Mouse (Mus musculus) regulatory T cell (primary cell): ENCODE measurements at regions not wholly inside any gene's neighbourhood (a gene's known extent, or its start where the extent isn't known, plus 50 kb on each side); places are given as distances from the start of the nearest gene placed in this dataset.

ENCODE experiments used
- in situ Hi-C: fragments of 300-600 bp; cut with MboI, MseI; formaldehyde crosslinking; loops from one replicate; pipeline ENCODE4 v1.15.1; 2025; ENCODE audit warnings: high pct_unique_total_duplicates

DNA sequence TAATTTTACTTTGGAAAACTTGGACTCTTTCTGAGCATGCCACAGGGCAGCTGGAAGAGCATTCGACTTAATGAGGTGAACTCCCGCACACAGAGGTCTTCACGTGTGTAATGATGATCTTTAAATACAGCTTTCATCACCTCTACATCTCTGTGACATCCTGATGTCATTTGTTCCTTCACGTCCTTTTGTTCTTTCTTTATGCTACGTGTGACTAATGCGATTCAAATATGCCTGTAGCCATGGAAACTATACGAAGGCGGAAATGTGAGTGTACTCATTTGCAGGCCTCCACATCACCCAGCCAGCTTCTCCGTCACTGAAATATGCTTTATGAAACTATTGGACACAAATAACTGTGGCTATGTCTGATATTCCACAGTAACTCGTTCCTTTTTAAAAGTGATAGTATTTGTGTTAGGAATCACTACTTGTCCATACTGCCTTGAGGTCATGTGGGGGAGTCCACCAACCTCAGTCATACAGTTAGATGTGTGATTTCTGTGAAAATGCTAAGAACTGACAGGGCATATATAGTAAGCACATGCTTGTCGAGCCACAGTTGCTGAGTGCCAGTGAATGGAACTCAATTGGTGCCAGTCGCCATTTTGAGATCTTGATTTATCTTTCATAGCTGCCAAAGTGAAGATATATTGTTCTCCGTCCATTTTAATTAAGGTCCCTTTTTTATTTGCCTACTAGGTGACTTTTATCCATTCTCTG lies 145.9 kb downstream of the Plk2 start:
- in situ Hi-C loops, result no loop called here

DNA sequence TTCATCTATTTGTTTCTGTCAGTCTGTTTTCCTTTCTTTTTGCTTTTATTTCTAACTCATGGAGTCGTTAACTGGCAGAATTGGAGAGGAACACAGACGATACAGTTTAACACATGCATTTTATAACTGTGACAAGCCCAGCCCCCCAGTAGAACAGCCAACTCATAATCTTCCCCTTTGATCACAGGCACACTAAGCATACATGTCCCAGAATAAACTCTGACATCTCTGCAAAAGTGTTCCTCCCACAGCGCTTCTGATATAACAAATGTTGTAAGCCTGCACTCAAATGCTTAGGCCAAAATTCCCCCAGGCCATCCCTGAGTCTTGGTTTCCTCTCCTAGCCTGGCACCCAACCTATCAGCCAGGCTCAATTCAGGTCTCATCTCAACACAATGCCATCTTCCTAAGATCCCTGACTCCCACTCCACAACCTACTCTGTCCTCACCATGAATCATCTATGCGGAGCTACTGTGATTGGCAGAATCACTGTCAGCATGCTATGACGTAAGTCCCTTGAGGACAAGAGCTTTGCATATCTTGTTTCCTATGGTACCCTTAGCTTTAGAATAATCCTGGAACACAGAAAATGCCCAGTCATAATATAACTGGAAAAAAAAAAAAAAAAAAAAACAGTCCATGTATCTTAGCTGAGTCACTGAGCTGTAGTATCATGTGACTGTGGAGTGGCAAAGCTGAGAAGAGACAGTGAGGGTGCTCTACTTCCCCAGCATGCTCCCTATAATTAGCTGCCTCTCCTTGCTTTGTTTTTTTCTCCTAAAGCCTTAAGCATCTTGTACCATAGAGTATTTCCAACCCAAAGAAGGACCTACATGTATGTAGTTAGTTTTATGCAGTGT lies 146.7 kb downstream of the Plk2 start:
- in situ Hi-C loops, result no loop called here

DNA sequence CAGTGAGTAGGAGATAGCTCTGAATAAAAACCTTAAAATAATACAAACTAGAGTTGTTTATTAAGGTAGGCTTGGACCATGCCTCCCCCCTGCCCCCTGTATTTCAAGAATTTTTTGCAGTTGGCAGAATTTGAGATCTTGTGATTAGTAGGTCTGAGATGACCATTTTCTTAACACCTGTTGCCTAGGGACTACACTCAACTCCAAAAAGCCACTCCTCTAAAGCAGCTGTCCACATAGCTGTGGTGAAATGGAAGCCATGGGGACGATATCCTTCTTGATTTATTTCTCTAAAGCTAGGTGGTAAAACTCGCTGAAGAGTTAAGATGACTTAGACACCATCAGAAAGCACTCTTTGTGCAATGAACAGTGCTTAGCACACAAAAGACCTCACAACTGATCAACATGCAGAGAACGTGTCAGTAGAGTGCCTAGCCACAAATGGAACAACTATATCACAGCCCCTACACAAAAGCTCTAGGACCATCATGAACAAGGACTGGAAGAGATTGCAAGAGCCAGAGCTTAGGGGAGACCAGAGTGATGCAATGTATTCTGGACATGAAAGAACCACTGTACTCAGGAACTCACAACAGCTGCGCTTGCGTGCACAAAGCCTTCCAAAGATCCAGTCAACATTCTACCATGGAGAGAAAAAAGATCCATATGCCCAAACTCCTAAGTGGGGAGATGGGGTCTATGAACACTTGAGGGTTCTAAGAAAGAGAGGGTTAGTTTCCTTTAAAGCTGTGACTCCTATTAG lies 147.6 kb downstream of the Plk2 start:
- in situ Hi-C loops, result no loop called here

DNA sequence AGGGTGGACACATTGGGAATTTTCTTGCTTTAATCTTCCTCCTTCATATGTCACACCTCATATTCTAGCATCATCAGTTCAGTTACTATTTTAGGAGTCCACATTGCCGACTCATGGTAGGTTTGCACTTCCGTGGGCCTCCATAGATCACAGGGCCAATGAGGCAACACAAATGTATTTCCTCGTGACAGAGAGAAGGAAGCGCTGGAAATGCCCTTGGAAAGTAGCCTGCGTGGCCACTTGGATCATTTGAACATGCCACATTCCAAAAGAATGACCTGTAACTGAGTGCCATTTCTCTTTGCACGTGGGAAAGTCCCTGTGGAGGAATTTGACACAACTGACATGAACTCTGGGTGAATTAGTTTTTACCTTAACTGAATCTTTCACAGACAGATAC lies 150.6 kb downstream of the Plk2 start:
- in situ Hi-C loops, result no loop called here

DNA sequence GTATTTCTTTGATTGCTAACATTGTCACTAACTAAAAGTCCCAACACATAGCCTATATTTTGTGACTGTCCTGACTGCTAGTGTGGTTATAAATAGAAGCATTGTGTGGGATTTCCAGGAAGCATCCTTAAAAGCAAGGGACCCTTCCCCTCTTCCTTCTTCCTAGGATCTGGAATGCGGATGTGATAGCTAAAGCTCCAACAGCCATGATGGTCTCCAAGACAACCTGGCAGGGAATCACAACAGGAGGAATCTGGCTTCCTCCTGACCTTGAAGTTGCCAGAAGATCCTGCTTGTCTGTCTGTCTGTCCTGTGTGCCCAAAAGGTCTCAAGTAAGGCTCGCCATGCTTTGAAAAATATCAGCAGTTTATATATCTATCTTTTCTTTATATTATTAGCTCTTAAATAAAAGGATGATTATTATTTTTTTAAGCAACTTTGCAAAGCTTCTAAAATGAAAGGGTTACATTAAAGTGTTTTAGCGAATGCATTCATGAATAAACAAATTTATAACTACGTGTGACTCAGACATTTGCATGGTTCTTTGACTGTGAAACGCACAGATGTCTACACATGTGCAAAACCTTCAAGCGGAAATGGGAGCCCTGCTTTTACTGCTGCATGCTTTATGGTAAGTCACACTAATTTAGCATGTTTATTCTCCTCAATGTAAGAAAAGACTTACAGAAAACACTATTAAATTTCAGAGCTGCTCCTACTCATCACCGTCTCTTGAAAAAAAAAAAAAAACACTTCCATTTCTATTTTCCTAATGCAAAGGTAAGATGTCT lies 160.9 kb downstream of the Plk2 start:
- in situ Hi-C loops, result no loop called here

DNA sequence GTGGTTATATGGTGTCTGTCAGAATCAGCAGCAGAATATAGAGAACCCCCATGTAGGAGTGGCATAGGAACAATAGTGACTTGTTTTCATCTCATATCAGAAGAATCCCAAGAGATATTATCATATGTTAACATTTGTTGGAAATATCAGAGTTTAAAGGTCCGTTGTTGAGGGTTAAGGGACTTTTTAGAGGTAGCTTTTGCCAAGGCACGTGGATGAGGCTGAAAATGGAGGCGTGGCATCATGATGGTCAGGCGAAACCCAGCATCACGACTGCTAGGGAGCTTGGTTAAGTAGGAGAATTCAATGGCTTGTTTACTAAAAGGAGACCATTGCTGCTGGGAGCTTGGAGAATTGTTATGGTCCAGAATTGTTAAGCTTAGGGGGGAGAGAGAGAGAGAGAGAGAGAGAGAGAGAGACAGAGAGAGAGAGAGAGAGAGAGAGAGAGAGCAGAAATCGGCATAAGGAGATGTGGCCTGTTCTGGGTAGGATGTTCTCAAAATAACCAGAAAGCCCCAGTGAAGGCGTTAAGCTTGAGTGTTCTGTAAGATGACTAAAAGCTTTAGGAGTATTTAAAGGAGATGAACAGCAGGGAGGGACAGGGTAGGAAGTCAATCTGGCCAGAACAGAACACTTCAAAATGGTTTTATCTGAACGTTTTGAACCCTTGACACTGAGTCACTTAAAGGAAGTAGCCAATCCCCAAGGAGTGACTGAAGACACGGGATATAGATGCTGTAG lies 161.7 kb downstream of the Plk2 start:
- in situ Hi-C loops, result no loop called here

DNA sequence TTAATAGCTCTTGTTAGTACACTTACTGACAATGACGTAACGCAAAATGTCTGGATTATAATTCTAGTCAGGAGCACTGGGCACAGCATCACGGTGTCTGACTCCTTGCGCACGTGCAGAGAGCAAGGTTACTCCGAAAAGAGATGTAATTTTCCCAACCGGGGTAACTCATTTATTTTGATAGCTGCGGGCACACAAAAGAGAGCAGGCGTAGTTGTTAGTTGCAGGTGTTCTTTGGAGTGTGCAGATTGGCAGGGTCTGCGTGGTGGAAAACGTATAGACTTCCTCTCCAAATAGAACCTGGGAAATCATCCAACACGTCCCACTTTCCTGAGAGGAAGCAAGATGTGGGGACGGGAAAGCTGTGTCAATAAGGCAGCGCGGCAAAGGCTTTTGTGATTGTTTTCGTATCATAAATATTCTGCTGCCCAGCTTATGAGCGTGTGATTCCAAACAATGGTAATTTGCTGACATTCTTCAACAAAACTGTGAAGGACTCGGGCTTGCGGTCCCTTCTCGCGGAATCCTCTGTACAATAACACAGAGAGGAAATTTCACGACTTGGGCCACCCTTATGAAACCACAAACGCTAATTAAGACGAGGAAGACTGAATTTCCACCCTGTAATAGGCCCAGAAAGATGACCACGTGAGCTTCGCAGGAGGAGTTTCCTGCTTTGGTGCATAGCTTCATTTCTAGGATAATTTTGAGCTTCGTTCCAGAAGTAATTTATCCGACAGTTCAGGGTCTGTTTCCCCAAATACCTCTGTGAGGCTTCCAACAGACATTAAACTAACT lies 163.3 kb downstream of the Plk2 start:
- in situ Hi-C loops, result no loop called here

DNA sequence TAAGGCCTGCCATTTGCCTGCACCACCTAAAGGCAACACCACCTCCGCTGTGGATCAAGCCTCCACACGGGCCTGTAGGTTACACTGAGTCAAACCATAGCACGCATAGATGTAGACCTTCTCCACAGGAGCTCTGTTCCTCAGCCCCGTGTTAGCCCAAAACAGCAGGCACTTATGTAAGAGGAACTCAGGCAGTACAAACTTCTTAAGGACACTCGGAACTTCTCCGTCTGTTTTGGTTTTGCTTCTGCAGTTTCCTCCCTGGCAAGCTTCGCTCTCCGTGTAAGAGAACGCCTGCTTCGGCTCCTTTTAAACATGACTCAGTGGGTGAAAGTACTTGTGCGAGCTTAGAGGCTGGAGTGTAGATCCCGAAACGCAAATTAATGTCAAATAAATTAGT lies 165.7 kb downstream of the Plk2 start:
- in situ Hi-C loops, result no loop called here

DNA sequence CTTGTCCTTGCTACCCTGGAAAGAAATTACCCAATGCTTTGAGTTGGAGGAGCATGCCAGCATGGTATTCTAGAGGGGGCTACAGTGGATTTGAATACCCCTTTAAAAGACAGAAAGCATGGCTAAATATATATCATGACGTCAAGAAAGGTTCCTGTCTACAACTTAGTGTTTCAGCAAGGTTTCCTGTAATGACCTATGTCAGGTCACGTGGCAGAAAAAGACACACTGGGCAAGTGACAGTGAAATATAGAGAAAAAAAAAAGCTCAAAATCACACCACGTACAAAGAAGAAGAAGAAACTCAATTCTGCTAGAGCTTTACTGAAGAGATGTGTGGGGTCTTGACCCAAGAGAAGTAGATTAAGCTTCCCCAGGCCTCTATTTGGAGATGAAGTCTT lies 167.7 kb downstream of the Plk2 start:
- in situ Hi-C loops, result no loop called here

DNA sequence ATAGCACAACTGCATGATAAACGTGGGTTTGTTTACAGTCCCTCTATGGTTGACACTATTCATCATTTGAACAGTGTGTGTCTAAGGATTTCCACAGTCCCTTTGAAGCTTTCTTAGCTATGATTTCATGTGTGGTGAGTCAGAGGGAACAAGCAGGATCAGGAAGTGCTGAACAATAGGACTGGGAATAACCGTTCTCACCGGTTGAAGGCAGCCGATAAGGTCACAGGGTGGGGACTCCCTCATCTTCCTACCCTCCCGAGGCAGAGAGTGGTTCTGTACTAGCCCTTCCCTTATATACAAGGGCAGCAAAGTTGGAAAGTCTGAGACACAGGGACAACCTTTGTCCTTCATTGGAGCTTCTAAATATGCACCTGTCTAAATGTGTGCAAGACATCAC lies 168.1 kb downstream of the Plk2 start:
- in situ Hi-C loops, result no loop called here

DNA sequence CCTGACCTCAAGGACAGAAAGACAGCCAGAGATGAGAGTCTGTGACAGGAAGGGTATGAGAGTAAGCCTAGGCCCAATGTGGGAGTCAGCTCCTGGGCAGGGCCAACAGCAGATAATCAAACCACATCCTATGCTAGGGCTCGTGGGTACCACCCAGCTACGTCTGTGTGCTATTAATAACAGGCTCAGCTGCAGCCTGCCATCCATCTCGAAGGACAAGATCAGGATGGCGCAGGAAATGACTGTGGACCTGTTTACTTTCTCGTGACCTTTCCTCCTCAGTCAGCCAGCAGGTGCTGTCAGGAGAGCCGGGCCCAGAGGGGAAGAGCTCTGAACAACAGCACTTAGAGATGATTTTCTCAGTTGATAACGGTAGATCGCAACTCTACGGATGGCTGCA lies 169.1 kb downstream of the Plk2 start:
- in situ Hi-C loops, result no loop called here

DNA sequence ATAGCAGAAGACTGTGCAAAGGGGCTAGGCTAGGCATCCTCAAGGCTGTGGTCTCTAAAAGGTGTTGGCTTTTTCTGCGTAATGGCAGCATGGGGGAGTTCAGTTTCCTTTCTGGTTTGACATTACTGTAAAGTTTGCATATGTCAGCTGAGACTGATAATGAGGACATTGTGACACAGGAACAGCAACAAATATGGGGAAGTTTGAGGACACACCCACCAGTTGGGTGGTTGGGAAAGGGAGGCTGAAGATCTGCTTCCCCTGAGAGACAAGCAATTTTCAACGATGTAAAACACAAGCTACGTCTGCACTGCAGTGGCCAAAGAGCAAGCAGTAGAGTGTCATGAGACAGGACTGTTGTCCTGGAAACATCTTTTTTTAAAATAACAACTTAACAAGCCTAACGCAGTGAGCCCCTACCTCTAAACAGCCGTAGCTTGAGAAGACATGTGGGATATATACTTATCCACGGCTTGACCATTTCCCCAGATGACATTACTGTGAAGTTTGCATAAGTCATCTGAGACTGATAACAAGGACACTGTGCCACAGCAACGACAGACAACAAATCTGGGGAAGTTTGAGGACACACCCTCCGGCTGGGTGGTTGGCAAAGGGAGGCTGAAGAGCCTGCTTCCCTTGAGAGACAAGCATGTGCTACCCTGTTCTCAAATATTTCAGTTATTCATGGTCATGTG lies 173.8 kb downstream of the Plk2 start:
- in situ Hi-C loops, result no loop called here

DNA sequence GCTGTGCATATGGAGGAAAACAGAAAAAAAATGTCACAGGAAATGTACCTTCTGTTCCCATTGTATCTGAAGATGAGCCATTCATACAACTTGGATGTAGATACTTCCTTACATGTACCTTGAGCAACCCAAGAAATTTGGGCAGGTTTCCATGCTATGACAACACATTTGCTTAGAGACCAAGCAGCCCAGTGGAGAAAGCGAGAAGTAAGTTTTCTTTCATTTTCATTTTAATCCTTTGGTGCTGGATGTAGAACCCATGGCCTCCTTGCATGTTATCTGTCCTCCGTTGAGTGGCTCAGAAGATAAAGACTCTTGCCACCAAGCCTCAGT lies 174.3 kb downstream of the Plk2 start:
- in situ Hi-C loops, result no loop called here

DNA sequence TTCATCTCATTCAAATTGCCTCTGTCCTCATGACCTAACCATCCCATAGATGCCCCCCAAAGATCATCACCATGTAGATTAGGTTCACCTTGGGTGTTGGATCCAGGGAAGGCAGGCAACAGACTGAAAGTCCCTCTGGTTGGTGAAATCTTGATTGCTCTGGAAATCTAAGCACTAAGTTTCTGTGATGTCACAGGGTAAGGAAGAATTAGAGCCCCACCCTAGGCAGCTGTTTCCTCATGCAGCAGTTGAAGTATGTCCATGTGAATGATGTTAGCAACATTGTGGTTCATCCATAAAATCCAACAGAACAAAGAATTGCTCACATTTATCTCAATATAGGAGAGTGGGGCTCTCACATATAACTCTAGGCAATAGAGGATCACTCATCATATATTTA lies 175.5 kb downstream of the Plk2 start:
- in situ Hi-C loops, result no loop called here

DNA sequence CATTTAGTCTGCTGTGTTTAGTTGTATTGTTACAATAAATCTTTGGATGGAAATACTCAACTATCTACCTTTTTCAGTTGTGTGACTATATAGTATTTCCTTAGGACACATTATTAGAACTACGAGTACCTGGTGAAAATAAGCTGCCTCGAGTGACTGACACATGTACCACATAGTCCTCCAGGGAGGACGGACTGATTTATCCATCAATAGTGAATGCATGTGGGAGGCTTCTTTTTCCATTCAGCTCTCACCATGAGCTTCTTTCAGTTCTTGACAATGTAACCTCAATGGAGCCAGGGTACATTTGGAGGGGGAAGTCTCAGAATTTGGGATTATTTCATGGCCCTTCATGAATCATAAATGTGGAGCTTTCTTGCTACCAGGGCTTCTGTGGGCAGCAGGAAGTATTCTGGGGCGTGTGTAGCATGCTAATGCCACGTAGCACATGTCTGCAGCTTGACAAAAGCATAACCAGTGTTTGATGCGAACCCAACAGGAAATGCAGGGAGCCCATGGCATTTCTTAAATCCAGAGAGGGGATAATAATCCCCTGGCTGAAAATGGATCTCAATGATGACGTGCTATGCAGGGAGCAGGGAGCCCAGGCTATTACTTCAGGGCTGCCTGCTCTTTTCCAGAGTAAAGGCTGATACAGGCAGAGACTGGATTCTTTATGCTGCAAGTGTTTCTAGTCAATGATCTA lies 178.7 kb downstream of the Plk2 start:
- in situ Hi-C loops, result no loop called here

DNA sequence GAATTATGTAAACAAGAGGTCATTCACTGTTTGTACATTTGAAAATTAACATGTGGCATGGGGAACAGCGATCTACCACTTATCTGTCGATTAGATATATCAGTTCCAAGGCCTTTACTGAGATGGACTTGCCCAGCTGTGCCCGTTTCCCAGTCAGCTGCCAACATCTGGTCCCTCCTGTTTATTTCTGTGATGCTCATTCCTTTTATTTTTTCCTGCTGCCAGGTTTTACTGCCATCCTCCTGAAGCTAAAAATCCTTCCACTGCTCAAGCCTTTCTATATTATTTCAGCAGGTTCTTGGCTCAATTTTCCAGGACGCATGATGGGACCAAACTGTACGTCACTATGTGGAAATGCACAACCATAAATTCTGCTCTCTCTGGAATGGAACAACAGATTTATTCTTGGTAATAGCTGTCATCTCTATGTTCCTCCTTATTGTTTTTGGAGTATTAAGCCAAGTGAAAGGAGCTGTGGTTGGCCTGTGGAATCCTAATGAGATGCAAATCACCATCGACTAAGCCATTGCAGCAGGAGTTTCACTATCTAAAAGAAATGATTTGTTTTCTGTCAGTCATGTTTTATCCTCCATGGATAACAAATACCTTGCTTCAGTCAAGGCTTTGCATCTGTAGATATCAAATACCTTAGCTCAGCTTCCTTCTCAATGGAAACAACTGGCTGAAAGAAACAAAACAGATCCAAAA lies 180.1 kb downstream of the Plk2 start:
- in situ Hi-C loops, result no loop called here

DNA sequence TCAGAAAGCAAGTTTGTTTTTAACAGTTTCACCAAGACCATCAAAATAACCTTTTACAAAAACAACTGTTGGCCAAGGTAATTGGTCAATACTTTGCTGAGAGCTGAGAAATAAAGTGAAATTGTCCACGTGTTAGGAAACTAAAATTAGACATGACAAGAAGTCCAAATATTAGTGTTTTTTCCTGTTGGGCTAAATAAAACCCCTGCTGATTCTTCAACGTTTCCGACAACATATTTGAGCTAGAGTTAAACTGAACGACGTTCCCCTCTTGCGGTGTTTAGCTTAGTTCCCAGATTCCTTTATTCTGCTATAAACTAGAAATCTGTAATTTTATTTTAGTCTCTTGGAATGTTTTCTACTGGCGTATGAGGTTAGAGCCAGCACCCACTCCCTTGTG lies 183.3 kb downstream of the Plk2 start:
- in situ Hi-C loops, result no loop called here

DNA sequence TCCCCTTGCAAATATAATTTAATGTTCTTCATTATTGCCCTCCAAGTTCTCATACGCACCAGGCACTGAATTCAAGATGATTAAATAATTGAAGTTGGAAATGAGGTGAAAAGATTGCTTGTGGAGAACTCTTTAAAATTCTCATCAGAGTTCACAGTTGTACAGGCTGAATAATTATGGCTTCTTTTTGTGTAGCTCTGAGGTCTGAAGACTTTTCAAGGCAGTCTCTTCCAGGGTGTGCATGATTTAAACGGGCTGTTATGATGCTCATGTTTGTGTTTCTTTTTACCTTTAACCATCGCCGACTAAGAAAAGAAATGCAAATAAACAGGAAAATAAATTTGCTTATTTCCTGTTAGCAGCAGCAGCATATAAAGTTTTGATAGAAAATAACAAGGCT lies 185.3 kb downstream of the Plk2 start:
- in situ Hi-C loops, result no loop called here
